Mouse (Mus musculus) heart, embryonic 13.5 days (tissue): ENCODE results near the gene Rnf157. TPM values are rescaled to one million over a fixed set of nuclear protein-coding genes. Genes with fewer than 3 reads are reported as not detected.

Experiments used
- ATAC-seq: fragments of 200-750 bp; cut with Nextera tagmentation; 2 replicates; pipeline ENCODE4 v1.8.0; 2017; ENCODE audit warnings: moderate TSS enrichment; ENCODE audit not compliant: insufficient number of reproducible peaks, low FRiP score, low TSS enrichment; ENCODE audit errors: extremely low read depth
- H3K27ac ChIP-seq: fragments of 300-500 bp; sonication (generic); replicated peaks from 2 replicates; pipeline ENCODE4 v1.5.1; 2015; ENCODE audit warnings: moderate library complexity, mild to moderate bottlenecking, inconsistent platforms
- H3K27me3 ChIP-seq: fragments of 300-500 bp; sonication (generic); replicated peaks from 2 replicates; pipeline ENCODE4 v1.6.1; 2015; ENCODE audit warnings: mild to moderate bottlenecking, inconsistent platforms
- H3K36me3 ChIP-seq: fragments of 300-500 bp; sonication (generic); 2 replicates; pipeline ENCODE4 v1.6.1; 2015; ENCODE audit warnings: mild to moderate bottlenecking, inconsistent platforms
- H3K4me1 ChIP-seq: fragments of 300-500 bp; sonication (generic); 2 replicates; pipeline ENCODE4 v1.6.1; 2015; ENCODE audit warnings: inconsistent platforms
- H3K4me2 ChIP-seq: fragments of 300-500 bp; sonication (generic); 2 replicates; pipeline ENCODE4 v1.6.1; 2015; ENCODE audit warnings: inconsistent platforms, mild to moderate bottlenecking, moderate library complexity
- H3K4me3 ChIP-seq: fragments of 300-500 bp; sonication (generic); 2 replicates; pipeline ENCODE4 v1.5.1; 2015; ENCODE audit warnings: moderate library complexity, mild to moderate bottlenecking, inconsistent platforms
- H3K9ac ChIP-seq: fragments of 300-500 bp; sonication (generic); 2 replicates; pipeline ENCODE4 v1.6.1; 2015; ENCODE audit warnings: inconsistent platforms, mild to moderate bottlenecking, moderate library complexity
- H3K9me3 ChIP-seq: fragments of 300-500 bp; sonication (generic); 2 replicates; pipeline ENCODE4 v1.6.1; 2016; ENCODE audit warnings: inconsistent platforms
- WGBS: fragments of 180-500 bp; shearing (Covaris S2); methylation state at CpG from one replicate; pipeline ENCODE4 v1.1.7; 2015; ENCODE audit warnings: mixed read lengths; 5-methylcytosine and 5-hydroxymethylcytosine counted together
- polyA plus RNA-seq: library from polyadenylated mRNA; unstranded; fragments of >200 nt; fragmentation: Nextera tagmentation; extraction: Ambion mirVana; gene quantifications from 2 replicates; pipeline ENCODE4 v1.2.1, GENCODE M21; 2015

Gene Rnf157
- polyA plus RNA-seq, 1 experiment from 2014 or later, result 4.0 TPM

GRCm38 (mm10) chr11:116332232-116332982 lies 80.4 kb downstream of the Rnf157 start:
- no peak overlapping the region for H3K27ac ChIP-seq
- WGBS, result 42% methylated on average over 19 of the region's 19 CpGs
- no peaks in the 10 kb centered on the region for H3K9me3 ChIP-seq
- H3K36me3 ChIP-seq, result no peaks in the 10 kb centered on the region
- no peak for ATAC-seq
- H3K27me3 ChIP-seq, result peaks cover 50% of the 10 kb centered on the region
- no peak overlapping the region for H3K4me2 ChIP-seq
- H3K4me3 ChIP-seq, result no peak overlapping the region
- H3K4me1 ChIP-seq, result peaks cover 47% of the 10 kb centered on the region
- H3K9ac ChIP-seq, result peak overlapping the region; percentile 61; the same call in 1 of the 2 replicates

- H3K4me3 ChIP-seq, result no peak overlapping the region
- H3K4me2 ChIP-seq, result no peak overlapping the region
- H3K9me3 ChIP-seq, result no peaks in the 10 kb centered on the region
- peaks cover 36% of the 10 kb centered on the region for H3K4me1 ChIP-seq
- H3K27me3 ChIP-seq, result peaks cover 37% of the 10 kb centered on the region
- ATAC-seq, result no peak
- peak overlapping the region; percentile 40; the same call in 1 of the 2 replicates for H3K9ac ChIP-seq
- 0 out of 2 replicates have a peak overlapping the region, but pooled peaks have one; percentile 15 for H3K27ac ChIP-seq
- H3K36me3 ChIP-seq, result no peaks in the 10 kb centered on the region
- 72% methylated on average over 7 of the region's 7 CpGs for WGBS
These were observed 82.7 kb downstream of the Rnf157 start for GRCm38 (mm10) chr11:116330211-116330518.

GRCm38 (mm10) chr11:116329314-116330210 lies 83.3 kb downstream of the Rnf157 start:
- Histone ChIP-seq H3K9ac (peak overlapping the region; percentile 40), H3K4me1 (peaks cover 30% of the 10 kb centered on the region), H3K36me3 (no peaks in the 10 kb centered on the region), H3K4me3 (no peak overlapping the region), H3K27ac (peak overlapping the region; percentile 15; the same call in 1 of the 2 replicates), H3K27me3 (peaks cover 31% of the 10 kb centered on the region), H3K9me3 (no peaks in the 10 kb centered on the region), H3K4me2 (0 out of 2 replicates have a peak overlapping the region, but pooled peaks have one; percentile 5)
- no peak for ATAC-seq
- WGBS, result 54% methylated on average over 18 of the region's 18 CpGs

GRCm38 (mm10) chr11:116326963-116327603 lies 85.7 kb downstream of the Rnf157 start:
- Histone ChIP-seq H3K36me3 (no peaks in the 10 kb centered on the region), H3K4me3 (no peak overlapping the region), H3K9ac (no peak overlapping the region), H3K4me1 (peaks cover 18% of the 10 kb centered on the region), H3K27ac (no peak overlapping the region), H3K4me2 (no peak overlapping the region), H3K9me3 (no peaks in the 10 kb centered on the region), H3K27me3 (peaks cover 6% of the 10 kb centered on the region; the same call in 1 of the 2 replicates)
- no peak for ATAC-seq
- 63% methylated on average over 7 of the region's 7 CpGs for WGBS

GRCm38 (mm10) chr11:116318719-116319659 lies 93.8 kb downstream of the Rnf157 start:
- H3K4me1 ChIP-seq, result peaks cover 6% of the 10 kb centered on the region
- ATAC-seq, result peak; percentile 60
- peaks cover 35% of the 10 kb centered on the region for H3K27me3 ChIP-seq
- H3K9me3 ChIP-seq, result no peaks in the 10 kb centered on the region
- peak overlapping the region; percentile 100 for H3K4me2 ChIP-seq
- H3K9ac ChIP-seq, result peak overlapping the region; percentile 86
- WGBS, result 3% methylated on average over 41 of the region's 41 CpGs
- H3K27ac ChIP-seq, result no peak overlapping the region
- H3K36me3 ChIP-seq, result no peaks in the 10 kb centered on the region
- peak overlapping the region; percentile 59 for H3K4me3 ChIP-seq

- Histone ChIP-seq H3K27me3 (peaks cover 15% of the 10 kb centered on the region; the same call in 1 of the 2 replicates), H3K4me3 (no peak overlapping the region), H3K9ac (no peak overlapping the region), H3K36me3 (no peaks in the 10 kb centered on the region), H3K27ac (no peak overlapping the region), H3K9me3 (no peaks in the 10 kb centered on the region), H3K4me1 (no peaks in the 10 kb centered on the region), H3K4me2 (no peak overlapping the region)
- no peak for ATAC-seq
- 46% methylated on average over 8 of the region's 8 CpGs for WGBS
These were observed 100.5 kb downstream of the Rnf157 start for GRCm38 (mm10) chr11:116312359-116312758.

GRCm38 (mm10) chr11:116311169-116311568 lies 101.7 kb downstream of the Rnf157 start:
- Histone ChIP-seq H3K27me3 (peaks cover 13% of the 10 kb centered on the region; the same call in 1 of the 2 replicates), H3K4me1 (peaks cover under 1% of the 10 kb centered on the region; the same call in 1 of the 2 replicates), H3K9ac (no peak overlapping the region), H3K4me3 (no peak overlapping the region), H3K9me3 (no peaks in the 10 kb centered on the region), H3K4me2 (no peak overlapping the region), H3K27ac (no peak overlapping the region), H3K36me3 (no peaks in the 10 kb centered on the region)
- no peak for ATAC-seq
- WGBS, result 37% methylated on average over 8 of the region's 8 CpGs

- no peak overlapping the region for H3K27ac ChIP-seq
- H3K36me3 ChIP-seq, result peaks cover 7% of the 10 kb centered on the region
- ATAC-seq, result no peak
- no peaks in the 10 kb centered on the region for H3K9me3 ChIP-seq
- no peak overlapping the region for H3K4me2 ChIP-seq
- H3K4me3 ChIP-seq, result no peak overlapping the region
- H3K9ac ChIP-seq, result no peak overlapping the region
- WGBS, result 59% methylated on average over 3 of the region's 3 CpGs
- H3K27me3 ChIP-seq, result peaks cover 5% of the 10 kb centered on the region; the same call in 1 of the 2 replicates
- H3K4me1 ChIP-seq, result peaks cover 7% of the 10 kb centered on the region
These were observed 103.2 kb downstream of the Rnf157 start for GRCm38 (mm10) chr11:116309601-116310000.

- H3K4me2 ChIP-seq, result no peak overlapping the region
- no peak for ATAC-seq
- H3K27me3 ChIP-seq, result peaks cover 5% of the 10 kb centered on the region; the same call in 1 of the 2 replicates
These were observed 104.9 kb downstream of the Rnf157 start for GRCm38 (mm10) chr11:116307762-116308531.

More at GRCm38 (mm10) chr11:116307762-116308531, 104.9 kb downstream of the Rnf157 start:
- Histone ChIP-seq H3K4me3 (no peak overlapping the region), H3K9me3 (no peaks in the 10 kb centered on the region), H3K9ac (no peak overlapping the region), H3K27ac (no peak overlapping the region), H3K4me1 (peaks cover 7% of the 10 kb centered on the region), H3K36me3 (peaks cover 24% of the 10 kb centered on the region)
- WGBS, result 93% methylated on average over 12 of the region's 12 CpGs
